Mouse (Mus musculus): ENCODE measurements around the gene Zbed4. TPM values are rescaled to one million over a fixed set of nuclear protein-coding genes. Genes with fewer than 3 reads are reported as not detected.

Zbed4 gene
- total RNA-seq, 2 experiments from 2014 or later = 55.0 to 73.2 TPM

DNA sequence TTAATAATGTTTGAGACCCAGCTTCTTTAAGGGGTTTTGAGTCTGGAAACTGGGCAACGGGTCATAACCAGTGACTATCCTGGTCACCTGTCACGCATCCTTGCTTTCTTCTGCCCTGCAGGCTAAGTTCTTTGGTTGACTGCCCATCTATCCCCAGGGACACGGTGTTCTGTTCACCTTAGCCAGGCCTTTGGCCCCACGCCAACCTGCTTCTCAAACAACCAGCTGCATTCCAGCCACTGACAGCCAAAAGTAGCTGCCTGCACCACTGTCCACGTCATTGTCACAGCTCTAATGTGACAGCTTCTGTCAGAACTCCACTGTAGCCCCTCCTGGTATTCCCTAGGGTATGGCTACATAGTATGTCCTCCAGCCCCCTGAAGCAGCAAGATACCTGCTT, 80.0 kb downstream of the Zbed4 start:
- no peak for ATAC-seq (replicated peaks; ENCODE audit: poor library complexity, severe bottlenecking)

DNA sequence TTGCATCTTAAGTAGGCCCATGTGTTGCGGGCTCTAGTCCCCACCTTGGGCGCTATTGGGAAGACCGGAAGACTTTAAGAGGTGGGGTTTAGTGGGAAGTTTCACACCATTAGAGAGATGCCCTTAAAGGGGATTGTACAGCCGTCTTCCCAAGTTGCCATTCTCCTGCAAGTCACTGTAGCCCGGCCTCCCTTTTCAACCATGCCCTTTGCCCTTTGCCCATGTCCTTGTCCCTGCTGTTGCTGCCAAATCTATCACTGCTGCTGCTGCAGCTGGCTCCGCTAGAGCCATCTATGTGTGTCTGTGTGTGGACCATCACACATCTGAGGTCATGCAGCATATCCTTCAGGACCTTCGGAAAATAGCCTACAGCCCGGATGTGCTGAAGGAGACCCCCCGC, 81.1 kb downstream of the Zbed4 start:
- ATAC-seq (replicated peaks; ENCODE audit: poor library complexity, severe bottlenecking) = no peak

Other genes with a start within 250 kb of the Zbed4 start
- not detected in 2 replicates for gene Zdhhc25, start 151.4 kb upstream of the Zbed4 start, total RNA-seq (2014; fragmentation: Nextera tagmentation)
- gene Zdhhc25, start 151.4 kb upstream of the Zbed4 start, total RNA-seq (2017) = not detected in 2 replicates
- 40.9 and 53.1 TPM in 2 replicates for gene Brd1, start 17.4 kb upstream of the Zbed4 start, total RNA-seq (2014; fragmentation: Nextera tagmentation)
- 51.7 and 52.5 TPM in 2 replicates for gene Brd1, start 17.4 kb upstream of the Zbed4 start, total RNA-seq (2017)
- gene Alg12, start 67.7 kb downstream of the Zbed4 start, total RNA-seq (2014; fragmentation: Nextera tagmentation) = 12.9 and 14.2 TPM in 2 replicates
- 3.5 and 11.6 TPM in 2 replicates for gene Alg12, start 67.7 kb downstream of the Zbed4 start, total RNA-seq (2017)
- gene Creld2, start 68.0 kb downstream of the Zbed4 start, total RNA-seq (2014; fragmentation: Nextera tagmentation) = 72.9 and 76.0 TPM in 2 replicates
- 138 and 139 TPM in 2 replicates for gene Creld2, start 68.0 kb downstream of the Zbed4 start, total RNA-seq (2017)
- gene Pim3, start 110.5 kb downstream of the Zbed4 start, total RNA-seq (2014; fragmentation: Nextera tagmentation) = 13.8 and 14.6 TPM in 2 replicates
- 13.0 and 21.3 TPM in 2 replicates for gene Pim3, start 110.5 kb downstream of the Zbed4 start, total RNA-seq (2017)
- gene Ttll8, start 202.8 kb downstream of the Zbed4 start, total RNA-seq (2014; fragmentation: Nextera tagmentation) = not detected in 2 replicates
- gene Ttll8, start 202.8 kb downstream of the Zbed4 start, total RNA-seq (2017) = not detected in 2 replicates
- not detected in 2 replicates for gene Mlc1, start 227.3 kb downstream of the Zbed4 start, total RNA-seq (2014; fragmentation: Nextera tagmentation)
- gene Mlc1, start 227.3 kb downstream of the Zbed4 start, total RNA-seq (2017) = not detected in 2 replicates
- not detected in 2 replicates for gene Mov10l1, start 231.2 kb downstream of the Zbed4 start, total RNA-seq (2014; fragmentation: Nextera tagmentation)
- not detected in 2 replicates for gene Mov10l1, start 231.2 kb downstream of the Zbed4 start, total RNA-seq (2017)